Mouse (Mus musculus) embryonic fibroblast, embryonic 13.5 days (primary cell): ENCODE measurements around the gene Gm5475. TPM values are rescaled to one million over a fixed set of nuclear protein-coding genes. Genes with fewer than 3 reads are reported as not detected.

Experiments used
- H3K27ac ChIP-seq: 2 replicates; pipeline ENCODE4 v1.5.1; 2012; ENCODE audit warnings: low read length, control low read depth, inconsistent platforms; ENCODE audit not compliant: insufficient read depth
- H3K4me1 ChIP-seq: 2 replicates; pipeline ENCODE4 v1.6.1; 2011; ENCODE audit warnings: low read length; ENCODE audit not compliant: control insufficient read depth, insufficient read depth
- H3K4me3 ChIP-seq: 2 replicates; pipeline ENCODE4 v1.5.1; 2011; ENCODE audit warnings: mild to moderate bottlenecking, control low read depth, low read length; ENCODE audit not compliant: insufficient read depth
- CTCF ChIP-seq: IDR thresholded peaks from 2 replicates; pipeline ENCODE4 v1.5.1; 2011; ENCODE audit warnings: mild to moderate bottlenecking, control low read depth, low read length, moderate library complexity, borderline replicate concordance; ENCODE audit not compliant: insufficient read depth
- POLR2A ChIP-seq: IDR thresholded peaks from 2 replicates; pipeline ENCODE4 v1.6.1; 2011; ENCODE audit warnings: low read depth, mild to moderate bottlenecking, control low read depth, low read length, moderate library complexity
- polyA plus RNA-seq: library from polyadenylated mRNA; stranded (reverse); fragments of >200 nt; gene quantifications from 2 replicates; pipeline ENCODE4 v1.2.4, GENCODE M21; 2011; ENCODE audit warnings: low read depth; ENCODE audit not compliant: missing spikeins, insufficient read length

Gm5475 gene
- polyA plus RNA-seq, 1 experiment, result not detected

GRCm38 (mm10) chr15:100462086-100462485 lies 40.1 kb downstream of the Gm5475 start:
- H3K4me3 ChIP-seq, result no peak overlapping the region
- H3K4me1 ChIP-seq, result no peaks in the 10 kb centered on the region
- no peak overlapping the region for H3K27ac ChIP-seq
- TF ChIP-seq CTCF, result no peak
- no peak for TF ChIP-seq POLR2A

DNA sequence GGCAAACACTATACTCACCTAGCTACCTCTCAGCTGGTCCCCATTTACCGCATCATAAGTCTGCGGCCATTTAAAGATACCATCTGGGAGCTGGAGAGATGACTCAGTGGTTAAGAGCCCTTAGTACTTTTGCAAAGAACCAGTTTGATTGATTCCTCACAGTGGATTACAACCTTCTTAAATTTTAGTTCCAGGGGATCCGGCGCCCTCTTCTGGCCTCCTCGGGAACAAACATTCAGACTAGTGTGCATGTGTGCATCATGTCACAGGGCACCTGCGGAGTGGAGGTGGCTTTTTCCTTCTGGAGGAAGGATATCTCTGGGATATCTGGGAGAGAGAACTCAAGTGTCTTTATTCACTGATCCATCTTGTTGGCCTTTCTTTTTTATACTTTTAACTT lies 41.8 kb downstream of the Gm5475 start:
- Histone ChIP-seq H3K4me1 (no peaks in the 10 kb centered on the region), H3K27ac (no peak overlapping the region), H3K4me3 (no peak overlapping the region)
- TF ChIP-seq CTCF, result peak; percentile 16; the same call in 1 of the 2 replicates
- TF ChIP-seq POLR2A, result no peak

DNA sequence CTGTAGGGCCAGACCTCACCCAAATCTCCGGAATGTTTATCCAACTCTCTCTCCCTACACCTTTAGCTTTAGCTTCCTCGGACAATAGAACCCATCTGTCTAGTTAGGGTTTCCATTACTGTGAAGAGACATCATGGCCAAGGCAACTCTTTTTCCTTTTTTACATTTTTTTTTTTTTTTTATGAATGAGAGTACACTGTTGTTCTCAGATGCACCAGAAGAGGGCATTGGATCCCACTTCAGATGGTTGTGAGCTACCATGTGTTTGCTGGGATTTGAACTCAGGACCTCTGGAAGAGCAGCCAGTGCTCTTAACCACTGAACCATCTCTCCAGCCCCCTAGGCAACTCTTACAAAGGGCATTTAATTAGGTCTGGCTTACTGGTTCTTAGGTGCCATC lies 43.5 kb downstream of the Gm5475 start:
- H3K27ac ChIP-seq, result no peak overlapping the region
- no peak for TF ChIP-seq POLR2A
- no peak for TF ChIP-seq CTCF
- H3K4me3 ChIP-seq, result no peak overlapping the region
- H3K4me1 ChIP-seq, result no peaks in the 10 kb centered on the region

- TF ChIP-seq CTCF (no peak), POLR2A (no peak)
- H3K27ac ChIP-seq, result no peak overlapping the region
- H3K4me3 ChIP-seq, result no peak overlapping the region
- H3K4me1 ChIP-seq, result no peaks in the 10 kb centered on the region
These were observed 45.8 kb downstream of the Gm5475 start for GRCm38 (mm10) chr15:100467738-100468137.

DNA sequence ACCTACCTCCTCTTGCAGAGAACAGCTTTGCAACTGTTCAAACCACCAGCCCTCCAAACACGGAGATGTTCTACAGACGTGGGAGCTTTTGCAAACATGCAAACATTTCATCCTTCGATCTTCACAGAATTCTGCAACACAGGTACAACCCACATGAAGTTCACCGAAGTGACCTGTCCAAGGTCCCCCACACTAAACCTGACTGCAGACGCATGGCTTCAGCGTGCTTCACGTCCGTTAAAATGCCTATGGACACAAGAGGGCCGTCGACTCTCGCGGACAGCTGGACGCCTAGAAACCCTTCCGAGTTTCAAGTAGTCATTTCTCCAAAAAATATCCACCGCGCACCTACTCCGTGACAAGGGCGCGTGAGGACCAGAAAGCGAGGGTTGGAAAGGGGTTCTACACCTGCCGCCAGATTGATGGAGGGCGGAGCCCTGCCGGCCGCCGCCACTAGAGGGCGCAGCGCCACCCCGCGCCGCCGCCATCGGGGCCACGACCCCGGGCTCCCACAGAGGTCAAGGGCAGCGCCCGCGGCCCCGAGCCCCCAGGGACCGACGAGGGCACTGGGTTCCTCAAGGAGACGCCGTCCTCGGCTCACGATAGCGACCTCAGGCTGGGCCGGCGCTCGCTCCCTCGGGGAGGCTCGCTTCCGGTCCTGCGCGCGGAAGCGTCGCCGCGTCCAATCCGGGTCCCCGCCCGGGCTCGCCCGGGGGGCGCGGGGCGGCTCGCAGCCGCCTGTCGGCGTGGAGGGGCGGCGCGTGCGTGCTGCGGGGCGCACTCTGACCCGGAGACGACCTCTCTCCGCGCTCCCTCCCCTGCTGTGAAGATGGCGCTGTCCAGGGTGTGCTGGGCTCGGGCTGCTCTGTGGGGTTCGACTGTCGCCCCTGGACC lies 46.6 kb downstream of the Gm5475 start, which contains the start of gene Letmd1:
TSS of gene Letmd1 (plus strand) at position 729 of the 894 bp plus-strand sequence.
- TF ChIP-seq POLR2A (peak; percentile 74), CTCF (peak; percentile 38; the same call in 1 of the 2 replicates)
- Histone ChIP-seq H3K27ac (no peak within 1 kb of the TSS), H3K4me1 (no peaks in the 10 kb centered on the region), H3K4me3 (peak within 1 kb of the TSS; percentile 63)

GRCm38 (mm10) chr15:100469189-100469545 lies 47.2 kb downstream of the Gm5475 start:
- Histone ChIP-seq H3K4me1 (no peaks in the 10 kb centered on the region), H3K4me3 (peak overlapping the region; percentile 63), H3K27ac (no peak overlapping the region)
- TF ChIP-seq POLR2A, result no peak
- TF ChIP-seq CTCF, result no peak

DNA sequence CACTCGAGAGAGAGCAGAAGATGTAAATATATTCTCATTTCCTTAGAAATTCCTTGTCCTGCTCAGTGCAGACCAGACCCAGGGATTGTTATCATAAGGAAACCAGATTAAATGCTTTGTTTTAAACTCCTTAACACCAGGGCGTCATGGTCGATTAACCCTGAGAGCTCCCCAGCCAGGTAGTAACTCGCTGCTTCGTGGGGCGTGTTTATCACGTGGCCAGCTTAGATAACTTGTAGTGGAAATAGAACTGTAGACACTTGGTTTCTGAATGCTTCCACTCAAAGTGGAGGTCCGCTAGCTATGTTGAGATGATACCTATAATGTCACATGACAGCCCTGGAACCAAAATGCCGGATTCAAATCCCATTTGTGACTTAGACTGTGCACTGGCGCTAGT lies 48.1 kb downstream of the Gm5475 start:
- TF ChIP-seq CTCF (no peak), POLR2A (no peak)
- Histone ChIP-seq H3K4me3 (peak overlapping the region; percentile 63; the same call in 1 of the 2 replicates), H3K27ac (no peak overlapping the region), H3K4me1 (no peaks in the 10 kb centered on the region)

GRCm38 (mm10) chr15:100473926-100474503 lies 52.1 kb downstream of the Gm5475 start:
- TF ChIP-seq CTCF, result no peak
- TF ChIP-seq POLR2A, result no peak
- no peaks in the 10 kb centered on the region for H3K4me1 ChIP-seq
- H3K27ac ChIP-seq, result no peak overlapping the region
- no peak overlapping the region for H3K4me3 ChIP-seq

Other genes starting within 250 kb of the Gm5475 start
- 62.5 and 68.0 TPM in 2 replicates for gene Atf1, start 194.3 kb upstream of the Gm5475 start, polyA plus RNA-seq
- not detected in 2 replicates for gene Tmprss12, start 141.3 kb upstream of the Gm5475 start, polyA plus RNA-seq
- gene Mettl7a1, start 118.0 kb upstream of the Gm5475 start, polyA plus RNA-seq, result 9.7 and 13.4 TPM in 2 replicates
- gene Mettl7a3, start 87.2 kb upstream of the Gm5475 start, polyA plus RNA-seq, result not detected in 2 replicates
- gene Methig1, start 69.0 kb upstream of the Gm5475 start, polyA plus RNA-seq, result not detected in 2 replicates
- not detected in 2 replicates for gene Mettl7a2, start 68.9 kb upstream of the Gm5475 start, polyA plus RNA-seq
- gene Higd1c, start 57.6 kb upstream of the Gm5475 start, polyA plus RNA-seq, result not detected in 2 replicates
- gene Slc11a2, start 2.9 kb downstream of the Gm5475 start, polyA plus RNA-seq, result 40.3 and 48.5 TPM in 2 replicates
- 22.6 and 27.4 TPM in 2 replicates for gene Letmd1, start 46.9 kb downstream of the Gm5475 start, polyA plus RNA-seq
- gene Csrnp2, start 73.3 kb downstream of the Gm5475 start, polyA plus RNA-seq, result 9.3 and 10.8 TPM in 2 replicates
- 15.6 and 20.3 TPM in 2 replicates for gene Tfcp2, start 129.9 kb downstream of the Gm5475 start, polyA plus RNA-seq
- gene Pou6f1, start 177.8 kb downstream of the Gm5475 start, polyA plus RNA-seq, result 12.8 and 16.9 TPM in 2 replicates
- gene Dazap2, start 193.2 kb downstream of the Gm5475 start, polyA plus RNA-seq, result 103 and 126 TPM in 2 replicates
- not detected in 2 replicates for gene Smagp, start 214.8 kb downstream of the Gm5475 start, polyA plus RNA-seq
- 1.2 TPM in 1 of 2 replicates, not detected in the other for gene Bin2, start 247.4 kb downstream of the Gm5475 start, polyA plus RNA-seq